Comparison of ENCODE assay signal across 10 mouse cellular contexts in the genomic region with DNA sequence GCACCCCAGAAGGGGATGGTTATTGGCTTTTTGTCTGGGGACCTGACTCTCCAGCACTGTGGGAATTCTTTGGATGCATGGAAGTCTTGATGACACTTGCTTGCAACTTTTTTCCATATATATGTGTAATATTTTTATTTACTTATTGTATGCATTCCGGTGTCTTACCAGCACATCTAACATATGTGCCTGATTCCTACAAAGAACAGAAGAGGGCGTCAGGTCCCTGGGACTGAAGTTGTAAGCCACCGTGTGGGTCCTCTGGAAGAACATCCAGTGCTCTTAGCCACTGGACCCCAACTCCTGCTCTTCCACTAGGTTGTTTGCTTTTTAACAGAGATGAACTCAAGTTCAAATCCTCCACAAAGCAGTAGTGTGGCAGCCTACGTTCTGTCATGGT.
DNase-seq lines count a peak whose midpoint lies in the region; ATAC-seq and TF ChIP-seq lines count a peak whose summit lies in the region.
"Had no signal": no experiment of that assay in that cellular context is flagged by ENCODE, and none has a peak within 500 bp of the region (broad histone marks: within the 10 kb centered on the region; RNA-seq: fewer than 3 reads in every experiment).

No protein-coding gene starts in this region.

- no peak overlapping the region for H3K9ac ChIP-seq in heart, embryonic 16.5 days (ENCODE audit: low read length)
- H3K9ac ChIP-seq in midbrain, postnatal 0 days (replicated peaks; ENCODE audit: low read length, poor library complexity, severe bottlenecking): no peak overlapping the region
- no peak overlapping the region for H3K9ac ChIP-seq in midbrain, embryonic 15.5 days
- no peak overlapping the region for H3K9ac ChIP-seq in embryonic facial prominence, embryonic 12.5 days
- H3K9ac ChIP-seq: hindbrain, embryonic 15.5 days; neural tube, embryonic 13.5 days had no signal

- H3K27ac ChIP-seq in heart, embryonic 16.5 days (ENCODE audit: low read length): peak overlapping the region; percentile 92; the same call in 1 of the 2 replicates
- H3K27ac ChIP-seq in midbrain, postnatal 0 days (ENCODE audit: low read depth, low read length): no peak overlapping the region
- no peak overlapping the region for H3K27ac ChIP-seq in midbrain, embryonic 15.5 days
- H3K27ac ChIP-seq in embryonic facial prominence, embryonic 12.5 days: 0 out of 2 replicates have a peak overlapping the region, but pooled peaks have one; percentile 68
- H3K27ac ChIP-seq: hindbrain, embryonic 15.5 days had no signal

- H3K9me3 ChIP-seq in heart, embryonic 16.5 days (replicated peaks; ENCODE audit: control insufficient read depth, low read length): no peaks in the 10 kb centered on the region
- no peaks in the 10 kb centered on the region for H3K9me3 ChIP-seq in midbrain, postnatal 0 days (ENCODE audit: low read length)
- no peaks in the 10 kb centered on the region for H3K9me3 ChIP-seq in midbrain, embryonic 15.5 days
- H3K9me3 ChIP-seq in embryonic facial prominence, embryonic 12.5 days: no peaks in the 10 kb centered on the region
- H3K9me3 ChIP-seq: hindbrain, embryonic 15.5 days; neural tube, embryonic 13.5 days had no signal

- no peak overlapping the region for H3K4me3 ChIP-seq in heart, embryonic 16.5 days (ENCODE audit: low read length)
- no peak overlapping the region for H3K4me3 ChIP-seq in midbrain, postnatal 0 days (ENCODE audit: low read depth, low read length)
- no peak overlapping the region for H3K4me3 ChIP-seq in midbrain, embryonic 15.5 days
- no peak overlapping the region for H3K4me3 ChIP-seq in embryonic facial prominence, embryonic 12.5 days
- H3K4me3 ChIP-seq: hindbrain, embryonic 15.5 days; neural tube, embryonic 13.5 days had no signal

- no peak overlapping the region for H3K4me2 ChIP-seq in heart, embryonic 16.5 days (ENCODE audit: low read depth, low read length)
- no peak overlapping the region for H3K4me2 ChIP-seq in midbrain, postnatal 0 days (ENCODE audit: low read depth, low read length, poor library complexity, severe bottlenecking)
- no peak overlapping the region for H3K4me2 ChIP-seq in midbrain, embryonic 15.5 days
- H3K4me2 ChIP-seq in embryonic facial prominence, embryonic 12.5 days (replicated peaks): no peak overlapping the region
- H3K4me2 ChIP-seq: hindbrain, embryonic 15.5 days; neural tube, embryonic 13.5 days had no signal

- H3K27me3 ChIP-seq in heart, embryonic 16.5 days (ENCODE audit: control insufficient read depth, insufficient read depth, low read length): no peaks in the 10 kb centered on the region
- H3K27me3 ChIP-seq in midbrain, postnatal 0 days (ENCODE audit: insufficient read depth, low read length): no peaks in the 10 kb centered on the region
- H3K27me3 ChIP-seq in midbrain, embryonic 15.5 days (replicated peaks): no peaks in the 10 kb centered on the region
- H3K27me3 ChIP-seq in embryonic facial prominence, embryonic 12.5 days: no peaks in the 10 kb centered on the region
- H3K27me3 ChIP-seq: hindbrain, embryonic 15.5 days; neural tube, embryonic 13.5 days had no signal

- peaks cover 76% of the 10 kb centered on the region for H3K4me1 ChIP-seq in heart, embryonic 16.5 days (ENCODE audit: control insufficient read depth, insufficient read depth, low read length)
- H3K4me1 ChIP-seq in midbrain, postnatal 0 days (ENCODE audit: insufficient read depth, low read length): peaks cover 4% of the 10 kb centered on the region; the same call in 1 of the 2 replicates
- H3K4me1 ChIP-seq in midbrain, embryonic 15.5 days: peaks cover 17% of the 10 kb centered on the region
- H3K4me1 ChIP-seq in embryonic facial prominence, embryonic 12.5 days: peaks cover 42% of the 10 kb centered on the region

- 64% methylated on average over 4 of the region's 4 CpGs for WGBS in heart, embryonic 16.5 days
- WGBS in midbrain, postnatal 0 days: 71% methylated on average over 4 of the region's 4 CpGs
- WGBS in midbrain, embryonic 15.5 days: 69% methylated on average over 4 of the region's 4 CpGs
- WGBS in embryonic facial prominence, embryonic 12.5 days: 67% methylated on average over 4 of the region's 4 CpGs

- no peak for ATAC-seq in heart, embryonic 16.5 days (replicated peaks; ENCODE audit: extremely low read depth, insufficient read depth, low FRiP score)
- ATAC-seq in midbrain, postnatal 0 days (ENCODE audit: low FRiP score): no peak
- no peak for ATAC-seq in midbrain, embryonic 15.5 days (replicated peaks)
- no peak for ATAC-seq in embryonic facial prominence, embryonic 12.5 days (ENCODE audit: insufficient number of reproducible peaks, insufficient read depth, low FRiP score, low TSS enrichment)
- ATAC-seq in granulocyte monocyte progenitor cell, adult 5-6 weeks (replicated peaks; ENCODE audit: poor library complexity, severe bottlenecking): no peak

- H3K36me3 ChIP-seq in heart, embryonic 16.5 days (ENCODE audit: control insufficient read depth, insufficient read depth): no peaks in the 10 kb centered on the region
- no peaks in the 10 kb centered on the region for H3K36me3 ChIP-seq in midbrain, postnatal 0 days (ENCODE audit: insufficient read depth, low read length)
- no peaks in the 10 kb centered on the region for H3K36me3 ChIP-seq in midbrain, embryonic 15.5 days (replicated peaks)
- H3K36me3 ChIP-seq in embryonic facial prominence, embryonic 12.5 days: no peaks in the 10 kb centered on the region
- H3K36me3 ChIP-seq: hindbrain, embryonic 15.5 days; neural tube, embryonic 13.5 days had no signal

- no peak for DNase-seq in heart, adult 11 months
- DNase-seq in midbrain, postnatal 0 days (ENCODE audit: low spot score): no peak
- no peak for DNase-seq in right cerebral cortex, postnatal 36 days (ENCODE audit: low spot score in 2 of 2)
- DNase-seq: thymus, postnatal 36 days had no signal

- TF ChIP-seq CTCF in midbrain, postnatal 0 days (IDR thresholded peaks at IDR 0.05): peak; percentile 51

Comparison
In these comparisons a context has a peak if more than half of its experiments do, and no peak if none do; other contexts are left out.
1. H3K27ac ChIP-seq: peak in heart, embryonic 16.5 days (single experiment) and embryonic facial prominence, embryonic 12.5 days (single experiment); none in midbrain, postnatal 0 days (single experiment) and midbrain, embryonic 15.5 days (single experiment).